Mouse (Mus musculus): ENCODE data around the gene Uhmk1. TPM values are rescaled to one million over a fixed set of nuclear protein-coding genes. Genes with fewer than 3 reads are reported as not detected.

Gene Uhmk1
- total RNA-seq, 2 experiments from 2014 or later: 143 to 157 TPM

GRCm38 (mm10) chr1:170174814-170175332, 40.3 kb downstream of the Uhmk1 start, which contains the start of gene Uap1:
TSS of gene Uap1 (minus strand) at chr1:170174957.
- DNase-seq: peak; percentile 97 to 98

DNA sequence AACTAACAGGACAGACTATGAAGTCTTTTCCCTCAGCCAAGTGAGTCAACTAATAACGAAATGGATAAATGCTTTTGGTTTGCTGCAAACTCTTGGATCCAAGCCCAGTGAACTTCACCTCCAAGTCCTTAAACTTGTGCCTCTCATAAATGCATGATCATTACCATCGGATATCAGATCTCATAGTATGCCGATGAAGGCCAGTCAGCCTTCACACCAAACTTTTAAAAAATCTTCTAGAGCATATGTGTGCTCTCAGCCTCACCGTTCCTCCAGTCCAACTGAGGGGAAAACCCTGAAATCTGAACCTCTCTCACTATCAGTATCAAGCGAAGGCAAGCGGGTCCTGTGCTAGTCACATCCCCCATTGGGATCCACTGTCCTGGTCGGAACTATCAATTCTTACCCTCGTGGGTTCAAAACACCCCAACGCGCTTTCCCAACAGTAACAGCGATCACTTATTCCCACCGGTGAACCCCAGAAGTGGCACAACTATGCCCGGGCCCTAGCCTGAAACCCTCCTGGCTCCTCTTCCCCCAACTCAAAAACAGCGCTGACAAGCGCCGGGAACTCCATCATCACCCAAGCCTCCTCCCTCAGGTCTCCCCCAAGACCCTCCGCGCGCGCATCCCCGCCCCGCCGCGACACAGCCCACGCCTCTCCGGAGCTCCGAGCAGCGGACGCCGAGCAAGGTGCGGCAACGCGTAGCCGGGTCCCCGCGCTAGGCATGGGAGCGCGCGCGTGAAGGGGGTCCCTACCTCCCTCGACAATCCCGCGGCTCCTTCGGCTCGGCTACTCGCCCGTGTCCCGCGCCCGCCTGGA, 41.0 kb downstream of the Uhmk1 start:
- no peak for DNase-seq

- no peak for DNase-seq
Measured at GRCm38 (mm10) chr1:170167781-170168180, 47.4 kb downstream of the Uhmk1 start.

DNA sequence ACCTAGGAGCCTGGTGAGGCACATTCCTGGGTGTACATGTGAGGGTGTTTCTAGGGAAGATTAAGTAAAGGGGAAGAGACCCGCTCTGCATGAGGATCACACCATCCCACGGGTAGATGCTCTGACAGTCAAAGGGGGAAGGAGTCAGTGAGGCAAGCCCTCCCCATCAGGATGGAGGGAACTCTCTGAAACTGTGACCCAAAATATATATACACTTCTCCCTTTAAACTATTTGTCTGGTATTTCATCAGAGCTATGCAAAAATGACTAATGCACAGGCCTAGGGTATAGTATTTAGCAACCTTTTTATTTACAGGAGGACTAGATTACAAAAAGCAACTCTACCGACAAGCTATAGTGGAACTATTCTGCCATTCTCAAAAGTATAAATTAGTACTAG, 50.3 kb downstream of the Uhmk1 start:
- DNase-seq: no peak

DNA sequence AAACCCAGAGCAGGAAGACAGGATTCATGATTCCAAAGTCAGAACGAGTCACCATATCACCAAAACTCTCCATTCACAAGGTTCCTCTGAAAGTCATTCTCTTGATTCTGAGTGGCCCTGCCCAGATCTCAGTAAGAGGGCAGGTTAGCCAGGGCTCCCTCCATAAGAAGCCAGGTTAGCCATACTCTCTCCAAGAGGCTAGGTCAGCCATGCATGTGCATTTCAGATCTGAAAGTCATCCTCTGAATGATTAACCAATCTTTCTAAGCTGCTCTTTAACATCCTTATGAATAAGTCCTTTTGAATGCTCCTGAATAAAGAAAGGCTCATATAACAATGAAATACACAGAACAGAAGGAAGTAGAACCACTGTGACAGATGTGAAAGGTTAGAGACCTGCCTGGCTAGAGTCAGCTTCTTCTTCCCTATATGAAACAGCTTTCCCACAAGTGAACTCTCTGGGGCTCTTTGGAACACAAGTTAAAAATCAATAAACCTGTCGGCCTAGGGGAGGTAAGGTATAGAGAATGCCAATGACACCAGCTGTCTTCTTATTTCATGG, 51.1 kb downstream of the Uhmk1 start:
- no peak for DNase-seq

- DNase-seq: no peak
Measured at GRCm38 (mm10) chr1:170163398-170163943, 51.7 kb downstream of the Uhmk1 start.

DNA sequence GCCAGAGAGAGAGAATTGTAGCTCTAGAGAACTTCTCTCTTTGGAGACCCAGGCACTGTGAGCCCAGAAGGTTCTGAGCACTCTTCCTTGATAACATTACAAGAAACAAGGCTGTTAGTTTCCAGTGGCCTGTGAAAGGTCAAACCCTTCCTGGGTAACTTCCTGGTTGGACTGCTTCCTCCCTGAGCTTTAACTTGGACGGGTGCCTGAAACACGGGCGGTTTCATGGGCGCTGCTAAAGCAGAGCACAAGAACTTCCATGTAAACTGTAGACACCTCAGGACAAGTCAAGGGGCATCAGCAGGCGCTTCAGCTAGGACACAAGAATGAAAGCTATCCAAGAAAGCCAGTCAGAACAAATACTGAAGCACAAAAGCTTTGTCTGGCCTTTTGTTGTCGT, 53.3 kb downstream of the Uhmk1 start:
- DNase-seq: no peak

GRCm38 (mm10) chr1:170160397-170160938, 54.7 kb downstream of the Uhmk1 start:
- no peak for DNase-seq

DNA sequence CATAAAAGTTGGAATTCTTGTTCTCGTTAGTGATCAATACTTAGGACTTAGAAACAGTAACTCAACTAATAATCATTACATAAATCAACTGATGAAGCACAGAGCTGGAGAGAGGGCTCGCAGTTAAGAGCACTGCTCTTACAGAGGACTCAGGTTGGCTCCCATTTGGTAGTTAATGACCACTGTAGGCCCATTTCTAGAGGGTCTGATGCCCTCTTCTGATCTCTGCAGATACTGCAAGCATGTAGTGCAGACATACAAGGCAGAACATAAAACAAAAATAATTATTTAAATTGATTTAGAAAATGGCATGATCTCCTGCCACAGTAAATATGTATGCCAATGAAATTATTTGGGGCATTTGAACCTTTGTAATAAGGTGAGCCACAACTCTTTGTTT, 55.5 kb downstream of the Uhmk1 start:
- no peak for DNase-seq

- no peak for DNase-seq
Measured at GRCm38 (mm10) chr1:170155761-170156160, 59.4 kb downstream of the Uhmk1 start.

DNA sequence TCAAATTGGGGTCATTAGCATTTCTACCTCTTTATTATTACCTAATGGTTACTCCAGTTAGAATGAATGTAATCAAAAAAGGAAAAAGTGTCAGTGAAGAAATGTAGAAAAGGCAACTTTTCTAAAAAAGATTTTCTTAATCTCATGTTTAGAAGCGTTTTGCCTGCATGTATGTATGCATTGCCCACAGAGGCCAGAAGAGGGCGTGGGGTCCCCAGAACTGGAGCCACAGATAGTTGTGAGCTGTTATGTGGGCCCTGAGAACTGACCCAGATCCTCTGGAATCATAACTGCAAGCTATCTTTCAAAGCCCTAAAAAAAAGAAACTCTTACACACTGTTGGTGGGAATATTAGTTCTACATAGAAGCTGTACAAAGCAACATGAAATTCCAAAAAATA, 59.9 kb downstream of the Uhmk1 start:
- DNase-seq: no peak

GRCm38 (mm10) chr1:170153986-170154385, 61.2 kb downstream of the Uhmk1 start:
- DNase-seq: no peak

DNA sequence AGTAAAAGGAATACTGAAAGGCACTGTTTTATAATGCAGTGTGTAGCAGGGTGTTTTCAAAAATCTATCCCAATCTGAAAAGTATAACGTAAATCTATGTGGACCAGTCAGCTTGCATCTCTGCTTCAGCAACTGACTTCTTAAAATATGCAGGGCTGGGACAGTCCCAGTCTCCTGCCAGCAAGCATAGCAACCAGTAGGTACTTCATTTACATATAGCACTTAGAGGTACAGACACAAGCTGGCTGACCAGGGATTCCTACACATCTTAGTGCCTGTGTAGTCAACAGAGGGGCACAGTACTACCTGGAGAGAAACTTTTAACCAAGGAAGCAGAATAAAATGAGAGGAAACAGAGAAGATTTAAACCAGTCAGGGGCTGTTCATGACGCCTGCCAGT, 62.6 kb downstream of the Uhmk1 start:
- no peak for DNase-seq

DNA sequence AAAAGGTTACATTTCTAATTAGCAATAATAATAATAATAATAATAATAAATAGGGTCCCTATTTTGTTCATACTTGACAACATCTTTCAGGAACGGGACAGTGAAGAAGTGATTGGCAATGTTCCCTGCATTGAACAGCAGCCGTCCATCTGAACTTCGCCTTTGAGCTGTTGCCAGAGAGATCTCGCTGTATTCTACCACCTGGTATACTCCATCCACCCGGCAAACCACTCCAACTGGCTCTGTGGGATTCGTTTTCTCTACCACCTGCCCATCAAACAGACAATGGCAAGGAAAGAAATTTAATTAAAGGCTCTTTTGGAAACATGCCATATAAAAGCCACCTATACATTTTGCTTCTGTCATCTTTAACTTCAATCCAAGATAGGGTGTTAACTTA, 64.3 kb downstream of the Uhmk1 start:
- no peak for DNase-seq

DNA sequence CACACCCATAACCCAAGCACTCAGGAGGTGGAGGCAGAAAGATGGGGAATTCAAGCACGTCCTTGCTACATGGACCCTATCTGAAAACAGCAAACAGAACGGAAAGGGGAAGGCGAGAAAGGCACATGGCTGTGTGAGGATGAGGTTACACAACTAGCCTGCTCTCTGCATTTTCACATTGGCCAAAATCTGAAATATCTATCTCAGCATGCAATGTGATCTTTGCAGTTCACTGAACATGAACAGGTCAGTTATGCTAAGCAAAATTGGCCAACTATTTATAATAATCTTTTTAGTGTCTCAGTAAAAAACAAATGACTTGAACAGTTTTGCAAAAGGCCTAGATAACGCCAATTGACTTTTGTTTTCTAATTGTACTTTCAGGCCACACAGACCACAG, 65.4 kb downstream of the Uhmk1 start:
- no peak for DNase-seq

- DNase-seq: no peak
Measured at GRCm38 (mm10) chr1:170148536-170148935, 66.7 kb downstream of the Uhmk1 start.

DNA sequence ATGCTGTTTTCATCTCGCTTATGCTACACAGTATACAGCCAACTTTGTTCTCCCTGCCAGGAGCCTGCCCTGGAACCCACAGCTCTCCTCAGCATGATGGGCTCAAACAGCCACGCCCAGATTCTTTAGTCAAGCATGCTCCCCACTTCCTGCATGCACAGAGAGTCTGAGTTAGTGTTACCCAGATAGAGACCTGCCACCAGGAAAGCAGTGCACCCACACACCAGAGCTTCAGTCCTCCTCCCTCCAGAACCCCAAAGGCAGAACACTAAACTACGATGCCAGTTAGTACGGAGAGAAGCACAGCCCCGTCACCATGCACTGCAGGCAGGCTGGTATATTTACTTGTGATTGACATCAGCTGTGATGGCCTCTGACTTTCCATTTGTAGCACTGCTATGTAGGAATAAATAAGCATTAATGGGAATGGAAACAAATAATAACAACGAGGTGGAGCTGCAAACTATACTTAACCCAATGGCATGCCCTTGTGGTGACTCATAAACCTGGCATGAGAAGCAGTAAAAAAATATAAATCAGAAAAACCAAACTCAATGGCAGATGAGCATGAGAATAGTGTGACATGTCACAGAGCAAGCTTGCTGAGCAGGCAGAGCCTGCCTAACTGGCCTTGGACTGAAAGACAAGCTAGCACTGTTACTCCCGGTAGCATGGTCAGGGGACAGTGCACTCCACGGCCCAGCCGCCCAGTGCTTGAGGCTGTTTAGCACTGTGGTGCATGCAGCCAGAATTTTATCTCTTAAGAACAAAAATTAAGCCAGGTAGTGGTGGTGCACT, 67.3 kb downstream of the Uhmk1 start:
- DNase-seq: no peak

DNA sequence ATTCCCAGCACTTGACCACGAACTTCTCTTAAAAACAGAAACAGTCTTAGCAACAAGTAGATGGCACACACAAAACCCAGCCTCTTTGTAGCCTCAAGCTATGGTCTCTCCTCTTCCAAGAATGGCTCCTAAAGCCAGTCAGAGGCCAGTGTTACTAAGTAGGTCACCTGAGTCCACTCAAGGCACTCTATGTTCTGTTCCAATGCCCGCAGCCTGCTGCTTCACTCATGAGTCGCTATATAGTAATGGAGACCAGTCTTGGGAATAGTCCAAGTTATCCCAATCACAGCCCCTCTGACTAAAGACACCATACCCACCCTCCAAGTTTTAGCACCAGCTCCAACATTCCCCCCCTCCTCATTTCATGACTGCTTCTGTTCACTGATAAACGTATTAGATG, 69.6 kb downstream of the Uhmk1 start:
- DNase-seq: no peak
